Mouse (Mus musculus) left cerebral cortex, adult 8-10 months (tissue): Measurements from ENCODE around the gene Ccdc121. TPM values are rescaled to one million over a fixed set of nuclear protein-coding genes. Genes with fewer than 3 reads are reported as not detected.
A peak's percentile ranks its signal among the peaks of the same experiment; 100 is the strongest.
"Not testable (repeated sequence)": the region's sequence is repeated elsewhere in the genome, so short reads cannot be mapped to it uniquely, and the experiment has no call there.

Experiments used
- DNase-seq, 2 experiments: peaks; one replicate each; pipeline ENCODE4 v3.0.0; 2022; ENCODE audit warnings: low spot score in 2 of 2
- total RNA-seq, 4 experiments: library from RNA; stranded (reverse); gene quantifications; 2 replicates each; pipeline ENCODE4 v1.2.4; 2022

The Ccdc121 gene
- total RNA-seq, 4 experiments from 2014 or later, result 0.40 to 0.88 (median 0.53) TPM; not detected in 1

DNA sequence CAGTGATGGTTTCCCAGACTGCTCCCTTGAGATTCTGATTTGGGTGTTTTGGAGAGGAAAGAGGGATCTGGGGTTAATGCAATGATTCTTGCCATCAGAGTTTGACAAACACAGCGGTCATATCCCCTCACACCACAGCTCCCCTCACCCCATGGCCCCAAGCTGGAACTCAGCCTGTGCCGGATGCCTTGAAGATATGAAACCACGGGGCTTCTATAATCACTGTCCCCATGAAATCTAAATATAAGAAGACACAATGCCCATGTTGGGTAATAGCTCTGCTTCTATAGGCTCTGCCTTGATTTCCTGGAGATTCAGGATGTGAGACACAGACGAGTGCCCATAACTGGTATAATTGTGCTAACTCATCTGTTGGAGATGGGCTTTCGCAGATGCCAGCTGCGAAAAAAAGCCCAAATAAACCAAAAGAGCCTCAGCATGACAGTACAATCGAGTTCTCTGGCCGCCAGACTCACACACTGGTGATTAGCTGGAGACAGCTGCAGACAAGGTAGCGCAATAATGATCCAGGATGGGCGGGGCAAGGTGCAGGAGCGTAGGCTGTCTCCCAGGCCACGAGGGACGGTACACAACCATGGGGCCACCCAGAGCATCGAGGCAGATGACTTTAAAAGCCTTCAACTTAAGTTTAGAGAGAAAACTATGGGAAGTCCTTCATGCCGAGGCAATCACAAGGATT, 1.3 kb upstream of the Ccdc121 start:
- no peak for DNase-seq

GRCm38 (mm10) chr1:181510855-181511254, 396 bp downstream of the Ccdc121 start:
- DNase-seq, result not testable (repeated sequence)

DNA sequence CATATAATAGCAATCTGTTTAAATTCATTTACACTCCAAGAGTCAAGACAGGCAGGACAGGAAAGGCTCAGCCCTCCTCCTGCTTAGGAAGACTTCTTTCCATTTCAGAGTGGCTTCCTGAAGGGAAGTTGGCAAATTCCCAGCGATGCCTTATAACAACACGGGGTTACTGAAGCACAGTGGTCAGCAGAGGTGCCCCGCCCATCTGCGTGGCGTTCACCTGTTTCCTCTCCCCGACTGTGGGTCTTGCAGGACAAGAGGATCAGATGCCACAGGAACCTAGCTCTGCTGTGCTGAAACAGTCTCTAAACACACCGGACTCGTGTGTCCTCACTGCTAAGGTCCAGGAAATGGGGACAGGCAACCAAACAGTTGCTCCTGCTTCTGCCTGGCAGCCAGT, 5.9 kb downstream of the Ccdc121 start:
- no peak for DNase-seq

DNA sequence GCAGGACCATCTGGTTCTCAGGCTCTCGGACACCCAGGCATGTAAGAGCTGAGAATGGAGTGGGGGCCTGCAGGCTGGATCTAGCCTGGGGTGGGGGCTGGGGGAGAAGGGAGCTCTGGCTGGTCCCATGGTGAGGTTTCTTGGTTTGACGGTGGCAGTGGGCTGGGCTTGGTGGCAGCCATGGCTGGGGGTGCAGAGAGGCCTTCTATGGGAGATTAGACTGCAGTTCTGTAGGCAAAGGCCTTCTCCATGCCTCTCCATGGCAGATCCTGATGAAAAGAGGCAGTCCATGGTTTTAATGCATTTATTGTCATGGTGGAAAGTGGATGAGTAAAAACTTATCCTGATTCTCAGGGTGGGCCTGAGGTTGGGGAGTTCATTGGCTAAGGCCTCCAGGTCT, 7.8 kb downstream of the Ccdc121 start:
- no peak for DNase-seq

DNA sequence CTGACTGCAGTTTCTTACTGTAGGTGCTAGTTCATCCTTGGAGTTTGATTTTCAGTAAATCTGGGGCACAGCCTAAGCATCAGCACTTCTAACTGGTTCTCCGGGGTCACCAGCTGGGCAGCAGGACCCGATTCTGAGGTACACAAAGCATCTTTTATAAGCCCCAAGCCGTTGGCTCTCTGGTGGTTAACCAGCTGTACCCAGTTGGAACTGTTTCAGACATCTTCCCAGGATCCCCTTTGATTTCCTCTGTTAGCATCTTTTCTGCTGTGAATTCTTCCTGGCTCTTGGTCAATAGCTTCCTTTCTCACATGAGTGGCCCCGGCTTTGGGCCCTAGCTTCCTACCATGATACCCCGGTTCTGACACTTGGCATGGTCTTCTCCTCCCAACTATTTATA, 26.6 kb downstream of the Ccdc121 start:
- DNase-seq, result peak in 1 of 2 experiments; percentile 15

- no peak for DNase-seq
These were observed 34.7 kb downstream of the Ccdc121 start for GRCm38 (mm10) chr1:181476557-181476956.

GRCm38 (mm10) chr1:181476141-181476540, 35.1 kb downstream of the Ccdc121 start:
- no peak for DNase-seq

DNA sequence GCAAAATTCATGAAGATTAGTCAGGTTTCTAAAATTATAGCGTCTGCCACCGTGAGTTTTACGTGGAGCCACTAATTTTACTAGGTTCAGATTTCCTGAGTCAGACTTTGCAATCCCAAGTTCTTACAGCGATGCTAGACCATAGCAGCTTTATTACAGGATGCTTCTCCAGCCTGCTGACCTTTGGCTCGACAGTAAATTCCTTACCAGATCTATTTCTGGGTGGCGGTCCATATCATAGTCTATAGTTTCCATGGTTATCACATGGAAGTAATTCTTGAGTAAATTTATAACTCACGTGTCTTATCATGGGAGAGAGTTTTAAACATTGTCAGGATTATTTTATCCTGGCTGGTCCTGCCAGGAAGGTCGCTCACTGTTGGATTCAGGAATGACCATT, 41.8 kb downstream of the Ccdc121 start:
- no peak for DNase-seq

GRCm38 (mm10) chr1:181467321-181467670, 44.0 kb downstream of the Ccdc121 start:
- no peak for DNase-seq

- peak; percentile 31 to 74 for DNase-seq
These were observed 44.5 kb downstream of the Ccdc121 start for GRCm38 (mm10) chr1:181466601-181467320.

- no peak for DNase-seq
These were observed 45.2 kb downstream of the Ccdc121 start for GRCm38 (mm10) chr1:181466040-181466439.

DNA sequence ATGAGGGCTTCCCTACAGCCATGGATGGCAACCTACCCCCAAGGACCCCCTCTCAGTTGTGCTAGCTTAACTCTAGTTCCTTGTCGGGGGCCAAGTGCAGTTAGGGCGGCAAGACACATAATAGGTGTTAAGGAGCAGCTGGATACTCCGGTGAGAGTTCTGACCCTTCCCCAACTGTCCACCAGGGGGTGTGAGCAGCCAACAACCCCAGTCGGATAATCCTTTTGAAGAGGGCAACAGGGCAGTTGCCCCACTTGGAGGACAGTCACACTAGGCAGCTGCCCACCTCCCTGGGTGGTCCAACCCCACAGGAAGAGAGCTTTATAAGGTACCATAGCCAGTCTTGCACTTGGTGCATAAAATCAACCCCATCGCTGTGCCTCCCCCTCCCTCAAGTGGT, 46.2 kb downstream of the Ccdc121 start:
- DNase-seq, result no peak

DNA sequence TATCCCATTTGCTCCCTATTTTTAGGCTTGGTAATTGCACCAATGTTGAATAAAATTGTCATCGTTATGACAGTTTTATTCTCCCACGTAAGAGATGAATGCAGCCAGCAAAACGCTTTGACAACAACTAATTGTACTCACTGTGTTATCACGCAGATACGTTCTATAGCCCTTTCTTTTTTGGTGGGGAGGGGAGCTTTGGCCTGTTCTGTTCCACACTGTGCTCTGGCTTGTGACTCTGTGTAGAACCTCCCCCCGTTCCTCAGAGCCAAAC, 48.4 kb downstream of the Ccdc121 start:
- DNase-seq, result no peak

DNA sequence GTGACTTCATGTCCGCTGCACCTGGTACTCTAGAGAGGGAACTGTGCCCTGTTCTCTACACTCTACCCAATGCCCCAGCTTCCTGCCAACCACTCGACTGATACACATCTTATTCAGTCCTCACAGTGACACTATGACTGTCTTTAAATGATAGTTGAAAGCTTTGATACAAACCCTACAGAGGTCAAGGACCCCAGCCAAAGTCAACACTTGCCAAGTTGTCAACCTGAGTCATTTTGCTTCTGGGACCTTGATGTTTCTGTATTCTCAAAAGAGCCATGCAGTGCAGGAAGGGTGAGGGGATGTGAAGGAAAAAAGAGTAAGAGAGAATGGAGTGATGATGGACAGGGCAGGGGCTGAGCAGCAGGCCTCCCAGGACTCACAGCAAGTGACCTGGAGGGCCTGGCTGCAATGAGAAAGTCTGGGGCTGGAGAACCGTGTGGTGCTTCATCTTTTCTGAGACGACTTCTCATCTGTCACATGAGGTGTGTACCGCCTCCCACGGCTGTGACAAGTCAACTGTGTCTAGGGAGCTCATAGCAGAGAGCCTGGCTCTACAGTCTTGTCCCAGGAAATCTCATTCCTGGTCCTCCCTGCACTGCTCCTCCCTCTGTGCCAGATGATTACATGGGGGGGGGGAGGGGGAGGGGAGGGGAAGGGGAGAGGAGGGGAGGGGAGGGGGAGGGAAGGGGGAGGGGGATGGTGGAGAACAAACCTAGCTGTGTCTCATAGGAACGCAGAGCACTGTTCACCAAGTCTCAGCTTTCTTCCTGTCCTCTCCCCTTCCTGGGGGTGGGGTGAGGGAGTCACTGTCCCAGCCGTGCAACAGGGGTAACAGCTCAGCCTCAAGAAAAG, 49.0 kb downstream of the Ccdc121 start:
- no peak for DNase-seq

DNA sequence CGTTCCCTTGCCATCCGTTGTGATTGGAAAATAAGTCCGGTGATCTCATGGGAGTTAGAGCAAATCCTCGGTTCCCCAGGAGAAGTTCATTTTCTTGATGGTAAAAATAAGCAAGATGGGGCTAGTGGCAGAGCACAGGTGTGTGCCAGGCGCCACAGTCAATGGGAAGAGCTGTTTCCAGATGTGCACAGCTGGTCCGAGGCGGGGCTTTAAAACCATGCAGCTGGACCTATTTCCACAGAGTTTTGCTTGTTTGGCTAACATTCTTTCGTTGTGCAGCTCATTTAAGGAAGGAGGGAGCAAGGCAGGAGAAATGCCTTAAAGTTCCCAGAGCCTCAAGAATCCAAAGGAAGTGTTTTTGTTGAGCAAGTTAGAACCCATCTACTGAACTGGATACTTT, 49.8 kb downstream of the Ccdc121 start:
- no peak for DNase-seq

- DNase-seq, result no peak
These were observed 51.0 kb downstream of the Ccdc121 start for GRCm38 (mm10) chr1:181460283-181460682.

Other genes with a start within 250 kb of the Ccdc121 start
- gene Cnih3, start 158.8 kb downstream of the Ccdc121 start, total RNA-seq, result 10 to 100 TPM; 63.1 to 64.6 (median 64.1) TPM
- 1 to 10 TPM; 1.3 to 1.7 (median 1.3) TPM for gene Dnah14, start 65.1 kb upstream of the Ccdc121 start, total RNA-seq